Mouse (Mus musculus) forebrain, embryonic 13.5 days (tissue): Measurements from ENCODE around the gene 4930415O20Rik. TPM values are rescaled to one million over a fixed set of nuclear protein-coding genes. Genes with fewer than 3 reads are reported as not detected.
A peak's percentile ranks its signal among the peaks of the same experiment; 100 is the strongest.

Source experiments
- ATAC-seq: fragments of 200-750 bp; cut with Nextera tagmentation; 2 replicates; pipeline ENCODE4 v1.8.0; 2017
- H3K27ac ChIP-seq: fragments of 300-500 bp; sonication (generic); 2 replicates; pipeline ENCODE4 v1.5.1; 2015; ENCODE audit warnings: inconsistent platforms, mild to moderate bottlenecking, moderate library complexity
- H3K27me3 ChIP-seq: fragments of 300-500 bp; sonication (generic); 2 replicates; pipeline ENCODE4 v1.6.1; 2015; ENCODE audit warnings: mild to moderate bottlenecking, inconsistent platforms
- H3K36me3 ChIP-seq: fragments of 300-500 bp; sonication (generic); 2 replicates; pipeline ENCODE4 v1.6.1; 2015; ENCODE audit warnings: mild to moderate bottlenecking, inconsistent platforms; ENCODE audit not compliant: poor library complexity, severe bottlenecking
- H3K4me1 ChIP-seq: fragments of 300-500 bp; sonication (generic); 2 replicates; pipeline ENCODE4 v1.6.1; 2015; ENCODE audit warnings: inconsistent platforms
- H3K4me2 ChIP-seq: fragments of 300-500 bp; sonication (generic); 2 replicates; pipeline ENCODE4 v1.6.1; 2015; ENCODE audit warnings: inconsistent platforms, mild to moderate bottlenecking, moderate library complexity
- H3K4me3 ChIP-seq: fragments of 300-500 bp; sonication (generic); 2 replicates; pipeline ENCODE4 v1.5.1; 2015; ENCODE audit warnings: mild to moderate bottlenecking, inconsistent platforms
- H3K9ac ChIP-seq: fragments of 300-500 bp; sonication (generic); 2 replicates; pipeline ENCODE4 v1.6.1; 2015; ENCODE audit warnings: mild to moderate bottlenecking, inconsistent platforms
- H3K9me3 ChIP-seq: fragments of 300-500 bp; sonication (generic); replicated peaks from 2 replicates; pipeline ENCODE4 v1.6.1; 2016; ENCODE audit warnings: inconsistent platforms
- WGBS: fragments of 180-500 bp; shearing (Covaris S2); methylation state at CpG from one replicate; pipeline ENCODE4 v1.1.7; 2015; 5-methylcytosine and 5-hydroxymethylcytosine counted together
- polyA plus RNA-seq: library from polyadenylated mRNA; unstranded; fragments of >200 nt; fragmentation: Nextera tagmentation; extraction: Ambion mirVana; gene quantifications from 2 replicates; pipeline ENCODE4 v1.2.1, GENCODE M21; 2015

The 4930415O20Rik gene
- polyA plus RNA-seq, 1 experiment from 2014 or later = not detected

- peaks cover 63% of the 10 kb centered on the region for H3K36me3 ChIP-seq
- H3K4me1 ChIP-seq = no peaks in the 10 kb centered on the region
- WGBS = 92% methylated on average over 6 of the region's 6 CpGs
- no peak overlapping the region for H3K27ac ChIP-seq
- H3K4me3 ChIP-seq = no peak overlapping the region
- no peaks in the 10 kb centered on the region for H3K27me3 ChIP-seq
- ATAC-seq = no peak
- H3K9me3 ChIP-seq = no peaks in the 10 kb centered on the region
- H3K9ac ChIP-seq = no peak overlapping the region
- no peak overlapping the region for H3K4me2 ChIP-seq
These were observed 29.7 kb upstream of the 4930415O20Rik start for GRCm38 (mm10) chr15:98541064-98541463.

DNA sequence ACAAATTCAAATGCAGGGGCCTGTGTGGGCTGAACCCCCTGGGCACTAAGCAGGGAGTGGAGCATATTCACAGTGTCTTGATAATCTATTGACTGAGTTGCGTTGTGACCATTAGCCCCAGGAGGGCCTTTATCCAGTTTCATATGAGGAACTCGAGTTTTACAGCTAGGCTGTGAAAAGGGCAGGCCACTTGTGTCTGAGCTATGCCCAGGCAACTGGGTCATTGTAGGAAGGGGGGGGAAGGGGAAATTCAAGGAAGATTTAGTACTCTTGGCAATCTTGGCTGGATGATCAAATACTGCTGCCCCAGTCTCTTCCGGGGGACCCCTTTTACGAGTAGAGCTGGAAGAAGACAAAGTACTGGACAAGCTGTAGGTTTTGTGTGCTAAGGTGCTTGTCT, 27.5 kb upstream of the 4930415O20Rik start:
- ATAC-seq = no peak
- 77% methylated on average over 4 of the region's 4 CpGs for WGBS
- no peak overlapping the region for H3K4me3 ChIP-seq
- no peak overlapping the region for H3K27ac ChIP-seq
- H3K4me2 ChIP-seq = no peak overlapping the region
- H3K27me3 ChIP-seq = no peaks in the 10 kb centered on the region
- H3K9ac ChIP-seq = no peak overlapping the region
- H3K4me1 ChIP-seq = no peaks in the 10 kb centered on the region
- H3K9me3 ChIP-seq = no peaks in the 10 kb centered on the region
- H3K36me3 ChIP-seq = peaks cover 71% of the 10 kb centered on the region

- Histone ChIP-seq H3K4me3 (no peak overlapping the region), H3K27me3 (no peaks in the 10 kb centered on the region), H3K9me3 (no peaks in the 10 kb centered on the region), H3K27ac (no peak overlapping the region), H3K4me2 (no peak overlapping the region), H3K36me3 (peaks cover 84% of the 10 kb centered on the region), H3K4me1 (no peaks in the 10 kb centered on the region), H3K9ac (no peak overlapping the region)
- 98% methylated on average over 3 of the region's 3 CpGs for WGBS
- no peak for ATAC-seq
These were observed 25.7 kb upstream of the 4930415O20Rik start for GRCm38 (mm10) chr15:98545151-98545550.

DNA sequence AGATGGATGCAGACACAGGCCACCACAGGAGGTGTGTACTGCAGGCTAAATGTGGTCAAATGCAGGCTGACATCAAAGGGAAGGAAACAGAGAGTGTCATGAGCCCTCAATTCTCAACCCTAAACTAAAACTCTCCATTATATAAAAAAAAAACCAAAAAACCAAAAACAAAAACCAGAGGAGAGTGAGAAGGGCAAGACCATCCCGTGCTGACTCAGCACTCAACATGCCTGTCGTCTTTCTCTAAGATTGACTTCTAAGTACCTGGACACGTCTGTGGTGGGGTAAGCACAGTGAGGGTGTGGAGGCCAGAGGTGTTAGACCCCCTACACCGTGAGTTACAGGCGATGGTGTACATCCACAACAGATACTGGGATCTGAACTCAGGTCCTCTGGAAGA, 24.0 kb upstream of the 4930415O20Rik start:
- no peaks in the 10 kb centered on the region for H3K27me3 ChIP-seq
- no peak for ATAC-seq
- H3K4me1 ChIP-seq = no peaks in the 10 kb centered on the region
- 95% methylated on average over 5 of the region's 5 CpGs for WGBS
- no peak overlapping the region for H3K4me2 ChIP-seq
- H3K9ac ChIP-seq = no peak overlapping the region
- H3K27ac ChIP-seq = no peak overlapping the region
- no peaks in the 10 kb centered on the region for H3K9me3 ChIP-seq
- H3K4me3 ChIP-seq = no peak overlapping the region
- H3K36me3 ChIP-seq = peaks cover 88% of the 10 kb centered on the region

DNA sequence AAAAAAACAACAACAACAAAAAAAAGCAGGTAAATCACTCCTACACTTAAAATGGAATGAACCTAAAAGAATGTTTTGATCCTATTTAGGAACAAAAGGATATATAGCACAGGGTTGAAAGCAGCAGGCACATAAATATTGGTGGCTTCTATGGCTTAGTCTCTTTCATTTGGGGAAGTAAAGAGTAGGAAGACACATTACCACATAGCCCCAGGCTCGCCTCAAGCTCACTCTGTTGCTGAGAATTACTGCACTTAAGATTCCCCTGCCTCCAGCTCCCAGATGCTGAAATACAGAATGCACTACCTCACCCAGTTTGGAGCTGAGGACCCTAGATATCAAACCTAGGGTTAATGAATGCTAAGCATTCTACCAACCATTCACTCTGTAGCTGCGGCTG, 18.0 kb upstream of the 4930415O20Rik start:
- Histone ChIP-seq H3K27me3 (no peaks in the 10 kb centered on the region), H3K36me3 (peaks cover 78% of the 10 kb centered on the region), H3K4me3 (no peak overlapping the region), H3K9me3 (no peaks in the 10 kb centered on the region), H3K9ac (no peak overlapping the region), H3K4me2 (no peak overlapping the region), H3K27ac (no peak overlapping the region), H3K4me1 (no peaks in the 10 kb centered on the region)
- 93% methylated on average over 2 of the region's 2 CpGs for WGBS
- ATAC-seq = no peak

DNA sequence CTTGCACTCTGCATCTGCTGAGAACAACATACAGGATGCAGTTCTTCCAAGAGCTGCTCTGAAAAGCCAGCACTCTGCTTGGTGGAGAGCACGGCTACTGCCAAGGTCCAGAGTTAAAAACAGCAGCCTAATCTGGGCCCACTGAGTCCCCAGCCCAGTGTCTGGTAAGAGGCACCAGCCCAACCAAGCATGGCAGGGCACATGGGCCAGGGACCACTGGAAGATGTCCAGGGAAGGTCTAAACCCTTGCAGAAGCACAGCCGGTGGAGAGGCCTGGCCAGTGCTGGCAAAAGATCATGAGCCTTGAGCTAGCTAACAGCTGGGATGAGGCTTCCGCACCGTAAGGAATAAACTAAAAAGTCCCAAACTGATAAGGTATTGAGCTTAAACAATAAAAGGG, 14.9 kb upstream of the 4930415O20Rik start:
- no peaks in the 10 kb centered on the region for H3K9me3 ChIP-seq
- WGBS = 95% methylated on average over 4 of the region's 4 CpGs
- H3K4me3 ChIP-seq = no peak overlapping the region
- H3K9ac ChIP-seq = no peak overlapping the region
- H3K4me2 ChIP-seq = no peak overlapping the region
- no peaks in the 10 kb centered on the region for H3K4me1 ChIP-seq
- no peak overlapping the region for H3K27ac ChIP-seq
- peaks cover 74% of the 10 kb centered on the region for H3K36me3 ChIP-seq
- ATAC-seq = no peak
- H3K27me3 ChIP-seq = no peaks in the 10 kb centered on the region

- WGBS = 95% methylated on average over 5 of the region's 5 CpGs
- H3K4me1 ChIP-seq = no peaks in the 10 kb centered on the region
- ATAC-seq = no peak
- H3K27me3 ChIP-seq = no peaks in the 10 kb centered on the region
- H3K9ac ChIP-seq = no peak overlapping the region
- no peak overlapping the region for H3K4me2 ChIP-seq
- H3K4me3 ChIP-seq = no peak overlapping the region
- no peaks in the 10 kb centered on the region for H3K9me3 ChIP-seq
- peaks cover 65% of the 10 kb centered on the region for H3K36me3 ChIP-seq
- no peak overlapping the region for H3K27ac ChIP-seq
These were observed 13.6 kb upstream of the 4930415O20Rik start for GRCm38 (mm10) chr15:98557186-98557585.

DNA sequence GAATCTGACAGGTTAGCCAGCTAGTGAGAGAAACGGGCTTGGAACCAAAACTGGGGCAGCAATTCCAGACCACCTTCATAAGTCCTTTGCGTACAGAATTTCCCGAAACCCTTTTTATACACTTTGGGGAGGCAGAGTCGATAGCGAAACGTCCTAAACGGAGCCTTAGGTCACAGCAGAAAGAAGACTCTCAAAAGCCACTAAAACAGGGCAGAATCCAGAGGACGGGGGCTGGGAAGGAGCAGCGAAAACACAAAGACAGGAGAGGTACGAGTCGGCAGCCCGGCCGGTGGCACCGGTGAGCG, 3.9 kb upstream of the 4930415O20Rik start:
- peak overlapping the region; percentile 81 for H3K4me3 ChIP-seq
- H3K9ac ChIP-seq = peak overlapping the region; percentile 90
- ATAC-seq = no peak
- H3K36me3 ChIP-seq = peaks cover 16% of the 10 kb centered on the region
- peak overlapping the region; percentile 94 for H3K27ac ChIP-seq
- peak overlapping the region; percentile 90 for H3K4me2 ChIP-seq
- WGBS = under 1% methylated on average over 15 of the region's 15 CpGs
- no peaks in the 10 kb centered on the region for H3K9me3 ChIP-seq
- H3K4me1 ChIP-seq = peaks cover 43% of the 10 kb centered on the region
- H3K27me3 ChIP-seq = no peaks in the 10 kb centered on the region

DNA sequence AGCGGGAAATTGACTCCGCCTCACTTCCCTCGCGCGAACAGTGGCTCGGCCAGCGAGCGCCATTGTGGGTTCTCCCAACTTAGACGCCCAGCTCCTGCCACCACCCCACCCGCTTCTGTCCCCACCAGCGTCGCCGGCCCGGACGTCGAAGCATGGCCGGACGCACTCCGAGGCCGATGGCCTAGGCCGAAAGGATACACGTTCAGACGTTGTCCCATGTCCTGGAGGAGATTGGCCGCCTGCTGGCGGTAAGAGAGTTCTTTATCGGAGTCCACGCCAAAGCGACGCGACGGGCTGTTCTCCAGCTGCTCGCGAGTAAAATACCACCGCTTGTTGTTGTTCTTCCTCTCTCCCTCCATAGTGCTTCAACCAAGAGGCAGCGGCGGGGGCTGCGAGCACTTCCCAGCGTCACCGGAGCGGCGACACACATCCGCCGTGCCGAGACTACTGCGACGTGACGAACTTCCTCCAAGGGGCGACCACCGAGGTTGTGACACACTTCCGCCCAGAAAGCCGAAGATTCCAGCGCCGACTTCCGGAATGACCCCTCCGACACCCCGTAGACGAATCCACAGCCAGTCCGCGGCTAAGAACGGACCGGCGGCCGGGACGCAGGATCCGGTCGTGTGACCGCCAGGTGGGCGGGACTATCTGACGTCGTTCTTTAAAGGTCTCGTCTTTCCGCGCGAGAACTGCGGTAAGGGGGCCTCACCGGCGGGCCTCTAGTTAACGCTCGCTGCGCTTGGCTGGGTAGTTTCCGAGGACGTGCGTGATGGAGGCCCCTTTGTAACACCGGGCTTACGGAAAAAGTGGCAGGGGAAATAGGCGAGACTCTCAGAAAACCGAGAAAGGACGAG, 3.3 kb upstream of the 4930415O20Rik start:
- H3K36me3 ChIP-seq = peaks cover 13% of the 10 kb centered on the region
- H3K4me2 ChIP-seq = peak overlapping the region; percentile 90
- H3K9me3 ChIP-seq = no peaks in the 10 kb centered on the region
- H3K27me3 ChIP-seq = no peaks in the 10 kb centered on the region
- peak; percentile 98 for ATAC-seq
- H3K27ac ChIP-seq = peak overlapping the region; percentile 94
- peaks cover 43% of the 10 kb centered on the region for H3K4me1 ChIP-seq
- peak overlapping the region; percentile 81 for H3K4me3 ChIP-seq
- under 1% methylated on average over 88 of the region's 88 CpGs for WGBS
- peak overlapping the region; percentile 90 for H3K9ac ChIP-seq

DNA sequence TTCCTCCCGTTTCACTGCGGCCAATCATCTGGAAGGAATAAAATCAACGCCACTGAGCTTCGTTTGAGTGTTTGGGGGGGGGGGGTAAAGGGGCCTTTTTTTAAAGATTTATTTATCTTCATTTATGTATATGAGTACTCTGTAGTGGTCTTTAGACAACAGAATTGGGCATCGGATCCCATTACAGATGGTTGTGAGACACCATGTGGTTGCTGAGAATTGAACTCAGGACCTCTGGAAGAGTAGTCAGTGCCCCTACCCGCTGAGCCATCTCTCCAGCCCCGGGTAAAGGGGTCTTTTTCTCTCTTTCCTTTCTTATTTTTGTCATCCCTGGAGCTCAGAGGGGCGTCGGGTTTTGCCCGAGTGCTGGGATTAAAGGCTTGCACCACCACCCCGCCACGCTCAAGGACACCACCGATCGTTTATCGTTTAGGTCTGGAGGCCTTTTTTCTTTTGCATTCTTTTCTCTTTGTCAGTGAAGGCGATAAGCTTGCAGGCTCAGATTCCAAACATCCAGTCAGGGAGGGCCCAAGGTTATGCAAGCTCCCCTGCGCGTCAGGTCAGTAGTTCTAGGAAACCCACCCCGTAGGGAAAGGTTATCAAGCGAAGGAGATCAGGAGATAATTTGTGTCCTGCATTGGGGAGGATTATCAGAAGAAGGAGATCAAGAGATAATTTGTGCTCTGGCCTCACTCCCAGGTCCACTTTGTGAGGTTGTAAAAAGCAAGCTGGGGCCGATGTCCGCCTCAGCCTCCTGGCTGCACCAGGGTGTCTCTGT, 2.4 kb upstream of the 4930415O20Rik start:
- 11% methylated on average over 22 of the region's 22 CpGs for WGBS
- Histone ChIP-seq H3K9me3 (no peaks in the 10 kb centered on the region), H3K27me3 (no peaks in the 10 kb centered on the region), H3K4me1 (peaks cover 42% of the 10 kb centered on the region), H3K27ac (peak overlapping the region; percentile 90), H3K4me2 (peak overlapping the region; percentile 74), H3K36me3 (peaks cover 4% of the 10 kb centered on the region), H3K4me3 (peak overlapping the region; percentile 81), H3K9ac (peak overlapping the region; percentile 88)
- no peak for ATAC-seq

DNA sequence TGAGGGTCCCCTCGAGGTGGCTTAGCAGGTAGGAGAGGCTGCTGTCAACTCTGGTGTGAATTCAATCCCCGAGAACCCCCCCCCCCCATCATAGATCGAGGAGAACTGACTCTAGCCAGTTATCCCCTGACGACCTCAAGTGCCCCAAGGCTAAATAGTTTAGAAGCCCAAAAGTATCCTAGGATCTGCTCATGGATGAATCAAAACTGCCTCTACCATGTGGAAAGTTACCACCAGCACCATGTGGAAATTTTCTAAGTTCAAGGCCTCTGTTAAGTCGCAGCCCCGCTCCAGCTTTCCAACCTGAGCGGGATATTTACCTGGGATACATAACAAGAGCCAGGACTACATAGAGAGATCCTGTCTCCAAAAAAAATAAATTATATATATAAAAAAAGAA, 1.6 kb upstream of the 4930415O20Rik start:
- 68% methylated on average over 7 of the region's 7 CpGs for WGBS
- H3K4me1 ChIP-seq = peaks cover 35% of the 10 kb centered on the region
- H3K4me2 ChIP-seq = peak overlapping the region; percentile 74
- no peaks in the 10 kb centered on the region for H3K27me3 ChIP-seq
- peak overlapping the region; percentile 81 for H3K4me3 ChIP-seq
- peak overlapping the region; percentile 88; the same call in 1 of the 2 replicates for H3K9ac ChIP-seq
- no peaks in the 10 kb centered on the region; the same call in 1 of the 2 replicates for H3K36me3 ChIP-seq
- H3K27ac ChIP-seq = no peak overlapping the region
- H3K9me3 ChIP-seq = no peaks in the 10 kb centered on the region
- ATAC-seq = no peak

DNA sequence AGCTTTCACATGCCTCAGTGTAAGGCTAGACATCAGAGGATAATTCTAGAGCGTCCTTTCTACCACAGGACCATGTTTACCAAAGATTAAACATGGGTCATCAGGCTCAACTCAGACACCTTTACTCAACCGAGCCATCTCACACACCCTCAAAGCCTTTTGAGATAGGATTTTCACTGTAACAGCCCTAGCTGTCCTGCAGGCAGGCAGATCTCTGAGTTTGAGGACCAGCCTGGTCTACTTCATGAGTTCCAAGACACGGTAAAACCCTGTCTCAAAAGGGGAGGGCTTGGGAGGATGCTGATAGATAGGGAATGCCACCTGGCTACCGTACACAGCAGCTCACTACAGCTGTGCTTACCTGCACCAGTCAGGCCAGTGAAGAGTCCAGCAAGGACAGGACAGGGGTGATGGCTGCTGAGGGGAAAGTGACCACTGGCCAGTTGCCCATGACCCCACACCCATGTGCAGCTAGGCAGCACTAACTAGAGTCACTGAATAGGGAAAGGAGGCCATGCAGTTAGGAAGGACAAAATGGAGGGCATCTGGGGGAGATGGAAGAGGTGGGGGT, 924 bp upstream of the 4930415O20Rik start:
- H3K9ac ChIP-seq = no peak overlapping the region
- WGBS = 80% methylated on average over 4 of the region's 4 CpGs
- no peak for ATAC-seq

More for the DNA sequence above, 924 bp upstream of the 4930415O20Rik start:
- H3K4me3 ChIP-seq = no peak overlapping the region
- H3K36me3 ChIP-seq = no peaks in the 10 kb centered on the region; the same call in 1 of the 2 replicates
- no peaks in the 10 kb centered on the region for H3K9me3 ChIP-seq
- no peaks in the 10 kb centered on the region for H3K27me3 ChIP-seq
- no peak overlapping the region for H3K4me2 ChIP-seq
- H3K4me1 ChIP-seq = peaks cover 30% of the 10 kb centered on the region
- no peak overlapping the region for H3K27ac ChIP-seq
